ENCODE assay signal across 10 mouse cellular contexts in genomic region chr15:97001886-97002285, GRCm38 (mm10). TPM values are rescaled to one million over a fixed set of nuclear protein-coding genes. Genes with fewer than 3 reads are reported as not detected.
DNase-seq lines count a peak whose midpoint lies in the region; ATAC-seq lines count a peak whose summit lies in the region.
"Had no signal": no experiment of that assay in that cellular context is flagged by ENCODE, and none has a peak within 500 bp of the region (broad histone marks: within the 10 kb centered on the region; RNA-seq: fewer than 3 reads in every experiment).

No protein-coding gene starts in this region.

- no peak for ATAC-seq in heart, embryonic 14.5 days (ENCODE audit: insufficient number of reproducible peaks, insufficient read depth, low FRiP score, low read depth)
- ATAC-seq in midbrain, embryonic 11.5 days (ENCODE audit: low FRiP score) = no peak
- no peak for ATAC-seq in midbrain, embryonic 15.5 days (replicated peaks)

- H3K9ac ChIP-seq in heart, embryonic 14.5 days (ENCODE audit: low read length) = peak overlapping the region; percentile 10; the same call in 1 of the 2 replicates
- no peak overlapping the region for H3K9ac ChIP-seq in midbrain, embryonic 11.5 days (ENCODE audit: low read length)
- H3K9ac ChIP-seq in midbrain, embryonic 15.5 days = no peak overlapping the region

- no peaks in the 10 kb centered on the region for H3K27me3 ChIP-seq in heart, embryonic 14.5 days (ENCODE audit: control insufficient read depth, insufficient read depth, low read length)
- no peaks in the 10 kb centered on the region for H3K27me3 ChIP-seq in midbrain, embryonic 11.5 days (ENCODE audit: control insufficient read depth, insufficient read depth, low read length)
- H3K27me3 ChIP-seq in midbrain, embryonic 15.5 days (replicated peaks) = no peaks in the 10 kb centered on the region

- H3K4me1 ChIP-seq in heart, embryonic 14.5 days (ENCODE audit: control insufficient read depth in 2 of 2, insufficient read depth in 2 of 2, low read length in 2 of 2) = peaks cover 34 to 47% of the 10 kb centered on the region in 2 experiments
- no peaks in the 10 kb centered on the region for H3K4me1 ChIP-seq in midbrain, embryonic 11.5 days (ENCODE audit: control insufficient read depth, insufficient read depth, low read length)
- no peaks in the 10 kb centered on the region for H3K4me1 ChIP-seq in midbrain, embryonic 15.5 days

- no peak overlapping the region for H3K4me3 ChIP-seq in heart, embryonic 14.5 days (ENCODE audit: control insufficient read depth in 1 of 2, insufficient read depth in 1 of 2, low read depth in 1 of 2, low read length in 2 of 2)
- no peak overlapping the region for H3K4me3 ChIP-seq in midbrain, embryonic 11.5 days (ENCODE audit: low read depth, low read length)
- H3K4me3 ChIP-seq in midbrain, embryonic 15.5 days = no peak overlapping the region

- no peak for DNase-seq in heart, postnatal 25 days (ENCODE audit: low spot score)
- peak; percentile 79 for DNase-seq in midbrain, embryonic 11.5 days (ENCODE audit: low spot score, missing footprints)
- DNase-seq in left cerebral cortex, postnatal 14 days (ENCODE audit: low spot score in 2 of 2) = peak; percentile 27 to 28
- peak; percentile 36 for DNase-seq in right cerebral cortex, postnatal 14 days
- no peak for DNase-seq in spleen, postnatal 36 days (ENCODE audit: low spot score in 2 of 2)
- DNase-seq in cerebellum, adult 9-10 months = no peak
- DNase-seq: cerebellum, adult 8-10 months; kidney, adult 9 months had no signal

- 42% methylated on average over 7 of the region's 7 CpGs for WGBS in heart, embryonic 14.5 days
- 91% methylated on average over 7 of the region's 7 CpGs for WGBS in midbrain, embryonic 11.5 days
- WGBS in midbrain, embryonic 15.5 days = 87% methylated on average over 7 of the region's 7 CpGs

- H3K36me3 ChIP-seq in heart, embryonic 14.5 days (ENCODE audit: control insufficient read depth, insufficient read depth, low read length) = peaks cover 32% of the 10 kb centered on the region
- no peaks in the 10 kb centered on the region for H3K36me3 ChIP-seq in midbrain, embryonic 11.5 days (ENCODE audit: control insufficient read depth, insufficient read depth, low read length)
- no peaks in the 10 kb centered on the region for H3K36me3 ChIP-seq in midbrain, embryonic 15.5 days (replicated peaks)

- intact Hi-C loops in heart, postnatal 25 days (cut with DNase I) = loop anchor here (5.0 kb wide), 1 partner anchor 100 kb away; no protein-coding TSS in a partner anchor
- intact Hi-C loops in left cerebral cortex, postnatal 14 days (cut with DNase I) = no loop called here

- peak overlapping the region; percentile 70 to 86 for H3K27ac ChIP-seq in heart, embryonic 14.5 days (replicated peaks in 1 of 2; ENCODE audit: control insufficient read depth in 1 of 2, insufficient read depth in 1 of 2, low read depth in 2 of 2, low read length in 2 of 2)
- no peak overlapping the region for H3K27ac ChIP-seq in midbrain, embryonic 11.5 days (ENCODE audit: low read depth, low read length)
- no peak overlapping the region for H3K27ac ChIP-seq in midbrain, embryonic 15.5 days

- H3K9me3 ChIP-seq in heart, embryonic 14.5 days (ENCODE audit: control insufficient read depth, low read length) = no peaks in the 10 kb centered on the region
- no peaks in the 10 kb centered on the region for H3K9me3 ChIP-seq in midbrain, embryonic 11.5 days (ENCODE audit: control insufficient read depth, low read length)
- no peaks in the 10 kb centered on the region for H3K9me3 ChIP-seq in midbrain, embryonic 15.5 days

- no peak overlapping the region; the same call in 1 of the 2 replicates for H3K4me2 ChIP-seq in heart, embryonic 14.5 days (ENCODE audit: low read length)
- no peak overlapping the region for H3K4me2 ChIP-seq in midbrain, embryonic 11.5 days
- no peak overlapping the region for H3K4me2 ChIP-seq in midbrain, embryonic 15.5 days

RNA-seq across cellular contexts. Expression of gene Slc38a4, which starts 53.9 kb away (rescaled TPM):
- 121 and 127 TPM in 2 replicates for polyA plus RNA-seq in heart, embryonic 14.5 days (2014; fragmentation: Nextera tagmentation; extraction: Ambion mirVana)
- total RNA-seq in heart, postnatal 25 days (2021) = 10 to 100 TPM; 10.6 to 17.1 TPM
- polyA plus RNA-seq in midbrain, embryonic 11.5 days (2014; fragmentation: Nextera tagmentation; extraction: Ambion mirVana) = 20.9 and 25.3 TPM in 2 replicates
- 4.1 TPM in 2 replicates for polyA plus RNA-seq in midbrain, embryonic 15.5 days (2015; fragmentation: Nextera tagmentation; extraction: Ambion mirVana)
- total RNA-seq in left cerebral cortex, postnatal 14 days (2021) = 1 to 10 TPM; 1.3 to 1.5 TPM

Comparison
In these comparisons a context has a peak if more than half of its experiments do, and no peak if none do; other contexts are left out.
1. H3K27ac ChIP-seq: peak in heart, embryonic 14.5 days (2 of 2); none in midbrain, embryonic 11.5 days (single experiment) and midbrain, embryonic 15.5 days (single experiment).
2. DNase-seq: peak in midbrain, embryonic 11.5 days (single experiment), left cerebral cortex, postnatal 14 days (2 of 2) and right cerebral cortex, postnatal 14 days (single experiment); none in heart, postnatal 25 days (single experiment), spleen, postnatal 36 days (0 of 2) and cerebellum, adult 9-10 months (single experiment).